Mouse (Mus musculus): ENCODE measurements around the gene Adamtsl1.

DNA sequence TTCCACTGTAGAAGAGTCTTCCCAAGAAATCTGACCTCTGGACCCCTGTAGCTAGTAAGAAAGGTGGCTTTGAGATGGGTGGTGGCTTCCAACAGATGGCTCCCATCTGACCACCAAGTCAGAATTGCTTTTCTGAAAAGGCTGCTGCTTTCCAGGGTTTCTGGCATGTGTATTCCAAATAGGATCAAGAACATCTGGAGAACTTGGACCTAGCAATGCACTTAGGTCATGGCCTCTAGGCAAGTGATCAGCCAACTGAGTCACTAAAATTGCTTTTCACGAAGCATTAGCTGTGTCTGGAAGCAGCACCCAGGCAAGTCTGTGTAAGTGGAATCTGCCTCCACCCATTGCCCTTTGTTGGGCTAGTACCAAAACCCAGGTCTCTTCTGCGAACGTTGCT, 105.3 kb downstream of the Adamtsl1 start:
- no peak for TF ChIP-seq CTCF (conservative IDR thresholded peaks at IDR 0.05; ENCODE audit: insufficient read depth, insufficient read length, low read depth, low read length)
- TF ChIP-seq POLR2A (IDR thresholded peaks at IDR 0.05; ENCODE audit: low read depth, low read length): no peak

Measured in kidney, adult 2 months (tissue).